Mouse (Mus musculus): ENCODE measurements at regions not wholly inside any gene's neighbourhood (a gene's known extent, or its start where the extent isn't known, plus 50 kb on each side); places are given as distances from the start of the nearest gene placed in this dataset.

- WGBS = 11% methylated on average over 4 of the region's 4 CpGs
- Histone ChIP-seq H3K27ac (ENCODE audit: low read length) (0 out of 2 replicates have a peak overlapping the region, but pooled peaks have one; percentile 4), H3K4me2 (ENCODE audit: low read depth, low read length) (no peak overlapping the region), H3K4me3 (ENCODE audit: low read length) (no peak overlapping the region), H3K9me3 (ENCODE audit: control insufficient read depth, low read length) (no peaks in the 10 kb centered on the region), H3K4me1 (replicated peaks; ENCODE audit: control insufficient read depth, insufficient read depth, low read length) (peaks cover 3% of the 10 kb centered on the region), H3K27me3 (ENCODE audit: control insufficient read depth, insufficient read depth, low read depth, low read length) (no peaks in the 10 kb centered on the region), H3K9ac (ENCODE audit: low read length) (no peak overlapping the region), H3K36me3 (ENCODE audit: control insufficient read depth, insufficient read depth, low read length) (no peaks in the 10 kb centered on the region)
- ATAC-seq (ENCODE audit: low read depth) = peak; percentile 95
These were observed 148.9 kb upstream of the Gm12728 start for GRCm38 (mm10) chr4:105640793-105641192.

GRCm38 (mm10) chr4:105641582-105641981, 148.1 kb upstream of the Gm12728 start:
- no peak overlapping the region for H3K4me3 ChIP-seq (ENCODE audit: low read length)
- H3K4me2 ChIP-seq (ENCODE audit: low read depth, low read length) = no peak overlapping the region
- no peak overlapping the region for H3K9ac ChIP-seq (ENCODE audit: low read length)
- 80% methylated on average over 4 of the region's 4 CpGs for WGBS
- ATAC-seq (ENCODE audit: low read depth) = no peak
- H3K4me1 ChIP-seq (replicated peaks; ENCODE audit: control insufficient read depth, insufficient read depth, low read length) = peaks cover 3% of the 10 kb centered on the region
- H3K27me3 ChIP-seq (ENCODE audit: control insufficient read depth, insufficient read depth, low read depth, low read length) = no peaks in the 10 kb centered on the region
- no peak overlapping the region for H3K27ac ChIP-seq (ENCODE audit: low read length)
- no peaks in the 10 kb centered on the region for H3K36me3 ChIP-seq (ENCODE audit: control insufficient read depth, insufficient read depth, low read length)
- H3K9me3 ChIP-seq (ENCODE audit: control insufficient read depth, low read length) = no peaks in the 10 kb centered on the region

DNA sequence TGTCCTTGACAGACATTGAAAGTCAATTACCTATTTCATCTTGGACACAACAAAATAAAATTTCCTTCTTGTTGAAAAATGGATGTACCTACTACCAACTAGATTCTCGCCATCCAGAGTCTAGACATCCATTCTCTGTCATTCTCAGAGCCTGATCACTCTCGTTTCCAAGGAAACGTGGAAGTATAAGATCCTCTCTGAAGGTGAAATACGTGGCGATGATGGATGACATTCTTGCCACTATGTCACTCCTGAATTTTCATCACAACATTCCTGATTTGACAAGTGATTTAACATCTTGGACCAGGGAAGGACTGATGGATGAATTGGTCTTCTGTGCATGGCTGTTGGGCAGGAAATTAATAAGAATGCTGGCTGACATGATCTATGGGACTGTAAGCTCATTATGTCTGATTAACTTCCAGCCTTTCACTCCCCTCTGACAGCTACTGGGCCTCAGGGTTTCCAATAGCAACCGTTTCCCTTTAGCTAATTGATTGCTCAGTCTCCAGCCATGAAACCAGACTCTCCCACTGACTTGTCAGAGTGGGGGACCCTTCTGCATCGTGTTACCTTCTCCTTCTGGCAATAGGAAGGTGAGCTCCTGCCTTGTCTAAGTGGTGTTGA, 140.7 kb upstream of the Gm12728 start:
- WGBS = 54% methylated on average over 7 of the region's 7 CpGs
- Histone ChIP-seq H3K4me2 (ENCODE audit: low read depth, low read length) (no peak overlapping the region), H3K27ac (ENCODE audit: low read length) (no peak overlapping the region), H3K9me3 (ENCODE audit: control insufficient read depth, low read length) (no peaks in the 10 kb centered on the region), H3K27me3 (ENCODE audit: control insufficient read depth, insufficient read depth, low read depth, low read length) (no peaks in the 10 kb centered on the region), H3K9ac (ENCODE audit: low read length) (no peak overlapping the region), H3K4me1 (replicated peaks; ENCODE audit: control insufficient read depth, insufficient read depth, low read length) (no peaks in the 10 kb centered on the region), H3K4me3 (ENCODE audit: low read length) (no peak overlapping the region), H3K36me3 (ENCODE audit: control insufficient read depth, insufficient read depth, low read length) (no peaks in the 10 kb centered on the region)
- ATAC-seq (ENCODE audit: low read depth) = no peak

DNA sequence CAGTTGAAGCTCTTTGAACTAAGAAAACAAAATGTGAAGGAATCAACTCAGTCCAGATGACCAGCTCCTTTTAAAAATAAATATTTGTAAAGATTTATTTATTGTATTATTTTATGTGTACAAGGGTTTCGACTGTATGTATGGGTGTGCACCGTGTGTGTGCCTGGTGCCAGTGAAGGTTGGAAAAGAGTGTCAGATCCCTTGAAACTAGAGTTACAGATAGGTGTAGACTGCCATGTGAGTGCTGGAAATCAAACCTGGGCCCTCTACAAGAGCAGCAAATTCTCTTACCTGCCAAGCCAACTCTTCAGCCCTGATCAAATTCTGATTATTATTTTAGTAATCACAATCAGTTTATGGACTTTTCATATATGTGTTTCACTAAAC, 140.2 kb upstream of the Gm12728 start:
- H3K27ac ChIP-seq (ENCODE audit: low read length) = no peak overlapping the region
- H3K27me3 ChIP-seq (ENCODE audit: control insufficient read depth, insufficient read depth, low read depth, low read length) = no peaks in the 10 kb centered on the region
- ATAC-seq (ENCODE audit: low read depth) = no peak
- no peaks in the 10 kb centered on the region for H3K4me1 ChIP-seq (replicated peaks; ENCODE audit: control insufficient read depth, insufficient read depth, low read length)
- H3K4me3 ChIP-seq (ENCODE audit: low read length) = no peak overlapping the region
- 62% methylated on average over 2 of the region's 2 CpGs for WGBS
- no peak overlapping the region for H3K4me2 ChIP-seq (ENCODE audit: low read depth, low read length)
- no peak overlapping the region for H3K9ac ChIP-seq (ENCODE audit: low read length)
- no peaks in the 10 kb centered on the region for H3K9me3 ChIP-seq (ENCODE audit: control insufficient read depth, low read length)
- no peaks in the 10 kb centered on the region for H3K36me3 ChIP-seq (ENCODE audit: control insufficient read depth, insufficient read depth, low read length)

DNA sequence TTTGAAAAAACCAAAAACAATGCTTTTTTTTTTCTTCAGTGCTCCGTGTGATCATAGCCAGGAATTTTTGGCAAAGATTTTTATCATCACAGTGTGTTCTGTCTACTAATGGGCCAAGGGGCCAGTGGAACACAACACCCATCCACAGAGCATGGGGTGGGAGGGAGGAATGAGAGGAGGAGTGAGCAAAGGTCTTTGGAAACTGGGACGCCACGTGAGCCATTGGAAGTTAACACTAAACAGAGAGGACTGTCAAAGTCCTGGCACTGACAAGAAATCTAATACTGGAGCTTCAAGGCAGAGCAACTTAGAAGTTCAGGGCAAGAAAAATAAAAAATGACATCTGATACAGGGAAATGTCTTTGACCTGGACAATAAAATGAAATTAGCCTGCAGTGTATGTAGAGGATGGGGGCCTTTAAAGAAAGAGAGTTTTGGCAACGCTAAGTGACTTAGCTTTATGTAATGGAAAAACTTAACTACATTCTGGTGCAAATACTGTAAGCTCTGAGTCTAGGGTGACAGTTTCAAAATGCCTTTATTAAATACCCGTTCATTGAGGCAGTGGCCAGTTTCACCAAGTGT, 133.5 kb upstream of the Gm12728 start:
- 58% methylated on average over 5 of the region's 5 CpGs for WGBS
- Histone ChIP-seq H3K4me1 (replicated peaks; ENCODE audit: control insufficient read depth, insufficient read depth, low read length) (no peaks in the 10 kb centered on the region), H3K27ac (ENCODE audit: low read length) (no peak overlapping the region), H3K27me3 (ENCODE audit: control insufficient read depth, insufficient read depth, low read depth, low read length) (no peaks in the 10 kb centered on the region), H3K36me3 (ENCODE audit: control insufficient read depth, insufficient read depth, low read length) (no peaks in the 10 kb centered on the region), H3K4me2 (ENCODE audit: low read depth, low read length) (no peak overlapping the region), H3K9me3 (ENCODE audit: control insufficient read depth, low read length) (no peaks in the 10 kb centered on the region), H3K4me3 (ENCODE audit: low read length) (no peak overlapping the region), H3K9ac (ENCODE audit: low read length) (no peak overlapping the region)
- 0 out of 2 replicates have a peak, but pooled peaks have one; percentile 52 for ATAC-seq (ENCODE audit: low read depth)

- H3K27ac ChIP-seq (ENCODE audit: low read length) = no peak overlapping the region
- H3K36me3 ChIP-seq (ENCODE audit: control insufficient read depth, insufficient read depth, low read length) = no peaks in the 10 kb centered on the region
- no peak for ATAC-seq (ENCODE audit: low read depth)
- H3K4me3 ChIP-seq (ENCODE audit: low read length) = no peak overlapping the region
- H3K4me2 ChIP-seq (ENCODE audit: low read depth, low read length) = no peak overlapping the region
- WGBS = 63% methylated on average over 3 of the region's 3 CpGs
- H3K27me3 ChIP-seq (ENCODE audit: control insufficient read depth, insufficient read depth, low read depth, low read length) = no peaks in the 10 kb centered on the region
- H3K9ac ChIP-seq (ENCODE audit: low read length) = no peak overlapping the region
- H3K9me3 ChIP-seq (ENCODE audit: control insufficient read depth, low read length) = no peaks in the 10 kb centered on the region
- no peaks in the 10 kb centered on the region for H3K4me1 ChIP-seq (replicated peaks; ENCODE audit: control insufficient read depth, insufficient read depth, low read length)
These were observed 131.1 kb upstream of the Gm12728 start for GRCm38 (mm10) chr4:105658581-105658980.

DNA sequence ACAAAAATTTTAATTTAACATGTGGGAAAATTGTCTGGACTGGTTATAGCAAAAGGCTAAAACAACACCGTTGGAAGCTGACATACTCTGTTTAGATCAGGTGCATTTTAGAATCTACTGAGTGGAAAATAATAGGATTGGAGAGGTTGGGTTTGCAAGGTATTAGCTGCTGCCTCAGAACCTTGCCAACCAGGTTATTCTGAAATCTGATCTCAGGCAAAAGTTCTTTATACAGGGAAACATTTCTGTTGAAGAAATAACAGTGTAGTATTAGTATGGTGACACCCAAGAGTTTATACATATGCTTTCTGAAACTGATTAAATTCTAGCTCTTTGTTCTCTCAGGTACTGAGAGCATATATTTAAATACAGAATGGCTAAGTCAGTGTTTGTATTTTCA, 113.0 kb upstream of the Gm12728 start:
- no peaks in the 10 kb centered on the region for H3K27me3 ChIP-seq (ENCODE audit: control insufficient read depth, insufficient read depth, low read depth, low read length)
- 71% methylated on average over 1 of the region's 1 CpGs for WGBS
- ATAC-seq (ENCODE audit: low read depth) = no peak

DNA sequence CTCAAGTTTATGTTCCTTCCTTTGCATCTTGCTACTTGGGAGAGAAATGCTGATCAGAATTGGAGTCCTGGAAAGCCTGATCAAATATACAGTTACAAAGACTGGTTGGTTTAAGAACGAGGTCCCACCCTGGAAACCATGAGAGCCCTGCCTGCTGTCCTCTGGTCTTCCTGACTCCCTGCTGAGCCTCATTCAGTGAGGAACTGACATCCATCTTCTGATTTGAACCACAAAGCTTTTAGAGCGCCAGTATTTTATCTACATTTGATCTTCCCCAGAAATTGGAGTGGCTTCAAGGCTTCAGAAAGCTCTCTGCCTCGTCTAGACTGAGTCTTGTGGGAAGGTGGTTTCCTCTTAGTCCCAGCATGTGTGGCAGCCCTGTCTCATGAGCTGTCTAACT, 99.0 kb upstream of the Gm12728 start:
- H3K9me3 ChIP-seq (ENCODE audit: control insufficient read depth, low read length) = no peaks in the 10 kb centered on the region
- H3K4me3 ChIP-seq (ENCODE audit: low read length) = no peak overlapping the region
- 24% methylated on average over 3 of the region's 3 CpGs for WGBS
- no peaks in the 10 kb centered on the region for H3K27me3 ChIP-seq (ENCODE audit: control insufficient read depth, insufficient read depth, low read depth, low read length)
- no peak overlapping the region for H3K4me2 ChIP-seq (ENCODE audit: low read depth, low read length)
- no peaks in the 10 kb centered on the region for H3K4me1 ChIP-seq (replicated peaks; ENCODE audit: control insufficient read depth, insufficient read depth, low read length)
- no peak overlapping the region for H3K27ac ChIP-seq (ENCODE audit: low read length)
- no peaks in the 10 kb centered on the region for H3K36me3 ChIP-seq (ENCODE audit: control insufficient read depth, insufficient read depth, low read length)
- H3K9ac ChIP-seq (ENCODE audit: low read length) = no peak overlapping the region
- ATAC-seq (ENCODE audit: low read depth) = no peak

More for the DNA sequence above, 113.0 kb upstream of the Gm12728 start:
- H3K36me3 ChIP-seq (ENCODE audit: control insufficient read depth, insufficient read depth, low read length) = no peaks in the 10 kb centered on the region
- no peak overlapping the region for H3K9ac ChIP-seq (ENCODE audit: low read length)
- H3K4me1 ChIP-seq (replicated peaks; ENCODE audit: control insufficient read depth, insufficient read depth, low read length) = no peaks in the 10 kb centered on the region
- no peak overlapping the region for H3K4me2 ChIP-seq (ENCODE audit: low read depth, low read length)
- no peaks in the 10 kb centered on the region for H3K9me3 ChIP-seq (ENCODE audit: control insufficient read depth, low read length)
- H3K4me3 ChIP-seq (ENCODE audit: low read length) = no peak overlapping the region
- no peak overlapping the region for H3K27ac ChIP-seq (ENCODE audit: low read length)

- H3K36me3 ChIP-seq (ENCODE audit: control insufficient read depth, insufficient read depth, low read length) = no peaks in the 10 kb centered on the region
- H3K9me3 ChIP-seq (ENCODE audit: control insufficient read depth, low read length) = no peaks in the 10 kb centered on the region
- no peak overlapping the region for H3K9ac ChIP-seq (ENCODE audit: low read length)
- ATAC-seq (ENCODE audit: low read depth) = no peak
- H3K27ac ChIP-seq (ENCODE audit: low read length) = no peak overlapping the region
- WGBS = 83% methylated on average over 4 of the region's 4 CpGs
- H3K27me3 ChIP-seq (ENCODE audit: control insufficient read depth, insufficient read depth, low read depth, low read length) = no peaks in the 10 kb centered on the region
- no peak overlapping the region for H3K4me2 ChIP-seq (ENCODE audit: low read depth, low read length)
- no peak overlapping the region for H3K4me3 ChIP-seq (ENCODE audit: low read length)
- H3K4me1 ChIP-seq (replicated peaks; ENCODE audit: control insufficient read depth, insufficient read depth, low read length) = no peaks in the 10 kb centered on the region
These were observed 97.3 kb upstream of the Gm12728 start for GRCm38 (mm10) chr4:105692380-105692779.
